Mouse (Mus musculus) intestine, embryonic 15.5 days (tissue): ENCODE measurements at regions not wholly inside any gene's neighbourhood (a gene's known extent, or its start where the extent isn't known, plus 50 kb on each side); places are given as distances from the start of the nearest gene placed in this dataset.

Experiments used
- ATAC-seq: fragments of 200-750 bp; cut with Nextera tagmentation; 2 replicates; pipeline ENCODE4 v1.8.0; 2017; ENCODE audit warnings: moderate TSS enrichment, moderate library complexity
- H3K27ac ChIP-seq: fragments of 300-500 bp; sonication (generic); 2 replicates; pipeline ENCODE4 v1.5.1; 2015; ENCODE audit warnings: mild to moderate bottlenecking, inconsistent platforms
- H3K27me3 ChIP-seq: fragments of 300-500 bp; sonication (generic); replicated peaks from 2 replicates; pipeline ENCODE4 v1.6.1; 2015; ENCODE audit warnings: inconsistent platforms
- H3K36me3 ChIP-seq: fragments of 300-500 bp; sonication (generic); 2 replicates; pipeline ENCODE4 v1.6.1; 2015; ENCODE audit warnings: inconsistent platforms
- H3K4me1 ChIP-seq: fragments of 300-500 bp; sonication (generic); replicated peaks from 2 replicates; pipeline ENCODE4 v1.6.1; 2015; ENCODE audit warnings: inconsistent platforms
- H3K4me2 ChIP-seq: fragments of 300-500 bp; sonication (generic); replicated peaks from 2 replicates; pipeline ENCODE4 v1.6.1; 2015; ENCODE audit warnings: mild to moderate bottlenecking, inconsistent platforms
- H3K4me3 ChIP-seq: fragments of 300-500 bp; sonication (generic); replicated peaks from 2 replicates; pipeline ENCODE4 v1.5.1; 2015; ENCODE audit warnings: inconsistent platforms
- H3K9ac ChIP-seq: fragments of 300-500 bp; sonication (generic); 2 replicates; pipeline ENCODE4 v1.6.1; 2015; ENCODE audit warnings: inconsistent platforms
- H3K9me3 ChIP-seq: fragments of 300-500 bp; sonication (generic); 2 replicates; pipeline ENCODE4 v1.6.1; 2016; ENCODE audit warnings: inconsistent platforms
- WGBS: fragments of 180-500 bp; shearing (Covaris S2); methylation state at CpG from one replicate; pipeline ENCODE4 v1.1.7; 2015; 5-methylcytosine and 5-hydroxymethylcytosine counted together

- no peak overlapping the region for H3K4me3 ChIP-seq
- no peak for ATAC-seq
- no peaks in the 10 kb centered on the region for H3K4me1 ChIP-seq
- H3K9ac ChIP-seq = no peak overlapping the region
- H3K36me3 ChIP-seq = no peaks in the 10 kb centered on the region
- no peak overlapping the region for H3K27ac ChIP-seq
- H3K9me3 ChIP-seq = no peaks in the 10 kb centered on the region
- no peaks in the 10 kb centered on the region for H3K27me3 ChIP-seq
- no peak overlapping the region for H3K4me2 ChIP-seq
- 52% methylated on average over 6 of the region's 6 CpGs for WGBS
These were observed 208.4 kb upstream of the Wscd1 start for GRCm38 (mm10) chr11:71541178-71541845.

- no peak for ATAC-seq
- no peak overlapping the region for H3K9ac ChIP-seq
- H3K4me3 ChIP-seq = no peak overlapping the region
- no peaks in the 10 kb centered on the region for H3K27me3 ChIP-seq
- WGBS = 83% methylated on average over 3 of the region's 3 CpGs
- H3K4me2 ChIP-seq = no peak overlapping the region
- no peaks in the 10 kb centered on the region for H3K4me1 ChIP-seq
- H3K9me3 ChIP-seq = no peaks in the 10 kb centered on the region
- no peaks in the 10 kb centered on the region for H3K36me3 ChIP-seq
- no peak overlapping the region for H3K27ac ChIP-seq
These were observed 192.3 kb upstream of the Wscd1 start for GRCm38 (mm10) chr11:71557412-71557811.

- ATAC-seq = no peak
- H3K4me2 ChIP-seq = no peak overlapping the region
- H3K36me3 ChIP-seq = no peaks in the 10 kb centered on the region
- no peak overlapping the region for H3K9ac ChIP-seq
- H3K27me3 ChIP-seq = no peaks in the 10 kb centered on the region
- no peaks in the 10 kb centered on the region for H3K4me1 ChIP-seq
- H3K9me3 ChIP-seq = no peaks in the 10 kb centered on the region
- H3K27ac ChIP-seq = no peak overlapping the region
- no peak overlapping the region for H3K4me3 ChIP-seq
These were observed 184.9 kb upstream of the Wscd1 start for GRCm38 (mm10) chr11:71564831-71565230.

- Histone ChIP-seq H3K27me3 (no peaks in the 10 kb centered on the region), H3K4me3 (no peak overlapping the region), H3K4me2 (no peak overlapping the region), H3K9ac (no peak overlapping the region), H3K9me3 (no peaks in the 10 kb centered on the region), H3K36me3 (no peaks in the 10 kb centered on the region), H3K27ac (no peak overlapping the region), H3K4me1 (no peaks in the 10 kb centered on the region)
- ATAC-seq = no peak
- WGBS = 74% methylated on average over 5 of the region's 5 CpGs
These were observed 172.9 kb upstream of the Wscd1 start for GRCm38 (mm10) chr11:71576801-71577200.

GRCm38 (mm10) chr11:71581775-71582174, 167.9 kb upstream of the Wscd1 start:
- no peaks in the 10 kb centered on the region for H3K4me1 ChIP-seq
- H3K9me3 ChIP-seq = no peaks in the 10 kb centered on the region
- no peak overlapping the region for H3K27ac ChIP-seq
- H3K4me3 ChIP-seq = no peak overlapping the region
- 59% methylated on average over 2 of the region's 2 CpGs for WGBS
- no peaks in the 10 kb centered on the region for H3K27me3 ChIP-seq
- H3K36me3 ChIP-seq = no peaks in the 10 kb centered on the region
- no peak overlapping the region for H3K4me2 ChIP-seq
- ATAC-seq = no peak
- H3K9ac ChIP-seq = no peak overlapping the region

- H3K4me1 ChIP-seq = no peaks in the 10 kb centered on the region
- no peak overlapping the region for H3K4me2 ChIP-seq
- no peaks in the 10 kb centered on the region for H3K9me3 ChIP-seq
- no peaks in the 10 kb centered on the region for H3K36me3 ChIP-seq
- H3K9ac ChIP-seq = no peak overlapping the region
- H3K4me3 ChIP-seq = no peak overlapping the region
- 86% methylated on average over 6 of the region's 6 CpGs for WGBS
- ATAC-seq = no peak
- H3K27ac ChIP-seq = no peak overlapping the region
- no peaks in the 10 kb centered on the region for H3K27me3 ChIP-seq
These were observed 158.7 kb upstream of the Wscd1 start for GRCm38 (mm10) chr11:71591014-71591413.

GRCm38 (mm10) chr11:71594250-71594847, 155.4 kb upstream of the Wscd1 start:
- H3K36me3 ChIP-seq = no peaks in the 10 kb centered on the region
- H3K27me3 ChIP-seq = no peaks in the 10 kb centered on the region
- no peak overlapping the region for H3K9ac ChIP-seq
- 80% methylated on average over 6 of the region's 6 CpGs for WGBS
- H3K4me1 ChIP-seq = no peaks in the 10 kb centered on the region
- no peak overlapping the region for H3K4me3 ChIP-seq
- ATAC-seq = no peak
- no peak overlapping the region for H3K4me2 ChIP-seq
- H3K27ac ChIP-seq = no peak overlapping the region
- H3K9me3 ChIP-seq = no peaks in the 10 kb centered on the region

GRCm38 (mm10) chr11:71597709-71598108, 152.0 kb upstream of the Wscd1 start:
- no peaks in the 10 kb centered on the region for H3K36me3 ChIP-seq
- H3K27me3 ChIP-seq = no peaks in the 10 kb centered on the region
- no peak overlapping the region for H3K4me2 ChIP-seq
- no peaks in the 10 kb centered on the region for H3K4me1 ChIP-seq
- no peaks in the 10 kb centered on the region for H3K9me3 ChIP-seq
- H3K4me3 ChIP-seq = no peak overlapping the region
- H3K27ac ChIP-seq = no peak overlapping the region
- no peak for ATAC-seq
- WGBS = 93% methylated on average over 1 of the region's 1 CpGs
- H3K9ac ChIP-seq = no peak overlapping the region

- 76% methylated on average over 9 of the region's 9 CpGs for WGBS
- H3K27me3 ChIP-seq = no peaks in the 10 kb centered on the region
- H3K4me2 ChIP-seq = no peak overlapping the region
- H3K9me3 ChIP-seq = no peaks in the 10 kb centered on the region
- no peak overlapping the region for H3K9ac ChIP-seq
- H3K36me3 ChIP-seq = no peaks in the 10 kb centered on the region
- no peak overlapping the region for H3K27ac ChIP-seq
- H3K4me3 ChIP-seq = no peak overlapping the region
- H3K4me1 ChIP-seq = no peaks in the 10 kb centered on the region
- ATAC-seq = no peak
These were observed 138.9 kb upstream of the Wscd1 start for GRCm38 (mm10) chr11:71610782-71611181.

- Histone ChIP-seq H3K4me3 (no peak overlapping the region), H3K4me1 (no peaks in the 10 kb centered on the region), H3K36me3 (no peaks in the 10 kb centered on the region), H3K4me2 (no peak overlapping the region), H3K9me3 (no peaks in the 10 kb centered on the region), H3K27me3 (no peaks in the 10 kb centered on the region), H3K9ac (no peak overlapping the region), H3K27ac (no peak overlapping the region)
- WGBS = 74% methylated on average over 5 of the region's 5 CpGs
- ATAC-seq = no peak
These were observed 134.2 kb upstream of the Wscd1 start for GRCm38 (mm10) chr11:71615526-71615925.

- Histone ChIP-seq H3K36me3 (no peaks in the 10 kb centered on the region), H3K9ac (no peak overlapping the region), H3K27ac (no peak overlapping the region), H3K4me1 (no peaks in the 10 kb centered on the region), H3K4me2 (no peak overlapping the region), H3K9me3 (no peaks in the 10 kb centered on the region), H3K27me3 (no peaks in the 10 kb centered on the region), H3K4me3 (no peak overlapping the region)
- ATAC-seq = no peak
- WGBS = 69% methylated on average over 5 of the region's 5 CpGs
These were observed 124.1 kb upstream of the Wscd1 start for GRCm38 (mm10) chr11:71625501-71626191.

GRCm38 (mm10) chr11:71636111-71636510, 113.6 kb upstream of the Wscd1 start:
- Histone ChIP-seq H3K9me3 (no peaks in the 10 kb centered on the region), H3K4me2 (no peak overlapping the region), H3K27ac (no peak overlapping the region), H3K36me3 (no peaks in the 10 kb centered on the region), H3K27me3 (no peaks in the 10 kb centered on the region), H3K4me3 (no peak overlapping the region), H3K4me1 (no peaks in the 10 kb centered on the region), H3K9ac (no peak overlapping the region)
- WGBS = 64% methylated on average over 1 of the region's 1 CpGs
- ATAC-seq = no peak

- H3K27ac ChIP-seq = no peak overlapping the region
- H3K36me3 ChIP-seq = no peaks in the 10 kb centered on the region
- H3K9ac ChIP-seq = no peak overlapping the region
- 15% methylated on average over 5 of the region's 5 CpGs for WGBS
- ATAC-seq = no peak
- no peak overlapping the region for H3K4me2 ChIP-seq
- H3K27me3 ChIP-seq = no peaks in the 10 kb centered on the region
- H3K4me1 ChIP-seq = no peaks in the 10 kb centered on the region
- no peaks in the 10 kb centered on the region for H3K9me3 ChIP-seq
- H3K4me3 ChIP-seq = no peak overlapping the region
These were observed 112.9 kb upstream of the Wscd1 start for GRCm38 (mm10) chr11:71636785-71637184.
